Mouse (Mus musculus) lung, postnatal 4 days (tissue): ENCODE results near the gene Olfr1283.
"Not testable (repeated sequence)": the region's sequence is repeated elsewhere in the genome, so short reads cannot be mapped to it uniquely, and the experiment has no call there.

Experiments
- DNase-seq, 2 experiments: peaks; one replicate each; pipeline ENCODE4 v3.0.0; 2021

Gene Olfr1283

GRCm38 (mm10) chr2:111366490-111366889 lies at the start of gene Olfr1283:
Gene Olfr1283 (plus strand): TSS chr2:111366790.
- no peak for DNase-seq

- DNase-seq: no peak
Observed at GRCm38 (mm10) chr2:111326220-111326619, 40.4 kb upstream of the Olfr1283 start, which contains the start of gene Olfr1281. Gene Olfr1281 (plus strand): TSS chr2:111326520.

DNA sequence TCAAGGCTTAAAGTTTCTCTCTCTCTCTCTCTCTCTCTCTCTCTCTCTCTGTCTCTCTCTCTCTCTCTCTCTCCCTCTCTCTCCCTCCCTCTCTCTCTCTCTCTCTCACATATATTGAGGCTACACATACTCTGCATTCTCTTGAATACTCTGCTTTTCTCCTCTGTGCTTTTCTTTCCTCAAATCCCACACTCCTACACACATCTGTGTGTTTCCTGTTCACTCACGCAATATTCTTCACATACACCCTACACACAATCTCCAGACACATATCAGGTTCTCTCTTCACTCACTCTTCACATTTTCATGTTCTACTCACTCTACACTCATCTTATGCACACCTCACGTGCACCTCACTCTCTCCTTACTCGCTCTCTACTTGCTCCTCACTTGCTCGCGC lies 32.9 kb upstream of the Olfr1283 start:
- not testable (repeated sequence) for DNase-seq

DNA sequence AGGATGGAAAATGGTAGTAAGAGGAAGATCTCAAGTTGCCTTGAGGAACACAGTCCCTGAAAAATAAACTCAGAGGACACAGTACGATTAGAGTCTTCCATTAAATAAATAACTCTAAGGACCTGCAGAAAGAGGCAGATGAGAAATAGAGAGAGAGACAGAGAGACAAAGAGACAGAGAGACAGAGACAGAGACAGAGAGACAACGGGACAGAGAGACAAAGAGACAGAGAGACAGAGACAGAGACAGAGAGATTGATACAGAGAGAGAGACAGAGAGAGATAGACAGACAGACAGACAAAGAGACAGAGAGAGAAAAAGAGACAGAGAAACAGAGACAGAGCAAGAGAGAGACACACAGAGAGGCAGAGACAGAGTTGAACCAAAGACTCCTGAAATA lies 30.6 kb upstream of the Olfr1283 start, which contains the start of gene Olfr1282:
TSS of gene Olfr1282 (minus strand) at position 101 of the 400 bp plus-strand sequence.
- DNase-seq: no peak

DNA sequence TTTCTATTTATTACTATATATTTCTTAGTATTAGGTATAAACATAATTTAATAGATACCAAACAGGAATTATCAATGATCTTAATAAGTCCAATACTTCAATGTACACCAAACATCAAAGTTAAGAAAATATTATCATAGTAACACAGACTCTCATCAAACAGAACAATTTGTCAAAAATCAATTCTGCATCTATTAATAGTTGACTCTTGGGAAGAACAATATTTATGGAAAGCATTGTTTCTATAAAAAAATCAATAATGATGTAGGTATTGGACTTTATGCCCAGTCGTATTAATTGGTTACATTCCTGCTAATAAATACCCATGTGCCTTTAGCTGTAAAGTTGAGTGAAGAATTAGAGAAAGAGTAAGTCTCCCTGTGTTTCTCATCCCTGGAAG lies 8.6 kb downstream of the Olfr1283 start, which contains the start of gene Olfr1284:
TSS of gene Olfr1284 (plus strand) at position 301 of the 400 bp plus-strand sequence.
- no peak for DNase-seq
